Mouse (Mus musculus) liver, adult 2 months (tissue): ENCODE results near the gene Rangap1. TPM values are rescaled to one million over a fixed set of nuclear protein-coding genes. Genes with fewer than 3 reads are reported as not detected.

ENCODE experiments used
- DNase-seq: peaks from one replicate; pipeline ENCODE4 v3.0.0-alpha.2; 2011; ENCODE audit warnings: low read depth, low spot score; ENCODE audit errors: extremely low read depth
- H3K27ac ChIP-seq: fragments of 200-500 bp; replicated peaks from 2 replicates; pipeline ENCODE4 v1.5.1; 2012; ENCODE audit warnings: low read depth, mild to moderate bottlenecking, control low read depth, inconsistent platforms, low read length; ENCODE audit not compliant: insufficient read depth
- H3K27me3 ChIP-seq: fragments of 200-500 bp; 2 replicates; pipeline ENCODE4 v1.6.1; 2012; ENCODE audit warnings: mild to moderate bottlenecking, moderate library complexity, low read length, inconsistent platforms; ENCODE audit not compliant: control insufficient read depth, insufficient read depth
- H3K36me3 ChIP-seq: fragments of 200-500 bp; 2 replicates; pipeline ENCODE4 v1.6.1; 2012; ENCODE audit warnings: low read length, inconsistent platforms; ENCODE audit not compliant: control insufficient read depth, insufficient read depth
- H3K4me1 ChIP-seq: fragments of 200-500 bp; 2 replicates; pipeline ENCODE4 v1.6.1; 2011; ENCODE audit warnings: low read length; ENCODE audit not compliant: control insufficient read depth, insufficient read depth
- H3K4me3 ChIP-seq: fragments of 200-500 bp; 2 replicates; pipeline ENCODE4 v1.5.1; 2011; ENCODE audit warnings: low read depth, mild to moderate bottlenecking, control low read depth, low read length, moderate library complexity; ENCODE audit not compliant: insufficient read depth
- H3K79me2 ChIP-seq: fragments of 200-500 bp; 2 replicates; pipeline ENCODE4 v1.6.1; 2012; ENCODE audit warnings: inconsistent platforms, mild to moderate bottlenecking, low read length, moderate library complexity; ENCODE audit not compliant: control insufficient read depth, insufficient read depth
- H3K9ac ChIP-seq: fragments of 200-500 bp; 2 replicates; pipeline ENCODE4 v1.6.1; 2012; ENCODE audit warnings: low read depth, mild to moderate bottlenecking, control low read depth, inconsistent platforms, low read length
- CTCF ChIP-seq: fragments of 200-500 bp; IDR thresholded peaks from 2 replicates; pipeline ENCODE4 v1.5.1; 2011; ENCODE audit warnings: low read depth, low read length, control low read depth
- POLR2A ChIP-seq: fragments of 200-500 bp; IDR thresholded peaks from 2 replicates; pipeline ENCODE4 v1.6.1; 2011; ENCODE audit warnings: low read length, control low read depth; ENCODE audit not compliant: insufficient read depth; ENCODE audit errors: extremely low read depth
- WGBS: fragments of 180-500 bp; shearing (Covaris S2); methylation state at CpG from one replicate; pipeline ENCODE4 v1.1.7; 2018; 5-methylcytosine and 5-hydroxymethylcytosine counted together
- polyA plus RNA-seq: library from polyadenylated mRNA; depleted of rRNA; stranded (reverse); fragments of >200 nt; gene quantifications from 2 replicates; pipeline ENCODE4 v1.2.3, GENCODE M21; 2012; rRNA removed
- total RNA-seq: library from RNA; depleted of rRNA; stranded (reverse); fragments of >200 nt; gene quantifications from 2 replicates; pipeline ENCODE4 v1.2.3, GENCODE M21; 2014; rRNA removed

Gene Rangap1
- total RNA-seq (32.8 and 33.1 TPM in 2 replicates), polyA plus RNA-seq (21.6 and 24.8 TPM in 2 replicates)

DNA sequence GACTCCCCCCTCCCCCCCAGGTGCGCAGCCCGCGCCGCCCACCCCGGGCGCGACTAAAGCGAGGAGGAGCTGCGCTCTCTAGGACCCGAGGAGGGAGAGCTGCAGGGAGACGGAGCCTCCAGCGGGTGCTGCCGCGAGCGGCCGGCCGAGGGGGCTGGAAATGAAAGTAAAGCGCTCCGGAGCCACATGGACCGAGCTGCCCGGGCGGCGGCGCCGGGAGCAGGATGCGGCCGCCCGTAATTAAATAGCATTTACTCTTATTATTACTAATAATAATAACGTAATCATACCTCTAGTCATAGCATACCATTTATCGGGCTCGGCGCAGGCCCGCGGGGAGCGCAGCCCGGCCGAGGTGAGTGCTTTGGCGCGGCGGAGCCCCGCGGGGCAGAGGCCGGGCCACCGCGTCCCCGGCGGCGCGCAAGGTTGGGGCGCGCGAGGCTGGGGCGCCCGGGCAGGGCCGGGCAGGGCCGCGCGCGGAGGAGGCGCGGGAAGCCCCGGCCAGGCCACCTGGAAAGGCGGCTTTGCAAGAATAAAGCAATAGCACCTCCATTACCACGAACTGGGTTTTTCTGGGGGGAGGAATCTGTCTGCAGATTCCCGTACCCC lies at the start of gene Rangap1, which contains the start of gene Zc3h7b:
Gene Rangap1 (minus strand): TSS at position 539 of the 609 bp plus-strand sequence.
Gene Zc3h7b (plus strand): TSS at position 66 of the 609 bp plus-strand sequence.
- TF ChIP-seq POLR2A (0 out of 2 replicates have a peak, but pooled peaks have one; percentile 31), CTCF (peak; percentile 20; the same call in 1 of the 2 replicates)
- DNase-seq: peak; percentile 34
- Histone ChIP-seq H3K36me3 (no peaks in the 10 kb centered on the region), H3K27me3 (no peaks in the 10 kb centered on the region), H3K27ac (peak within 1 kb of the TSS; percentile 27), H3K9ac (peak within 1 kb of the TSS; percentile 74), H3K4me3 (peak within 1 kb of the TSS; percentile 67), H3K4me1 (0 out of 2 replicates have a peak, but pooled peaks cover 1% of the 10 kb centered on the region), H3K79me2 (peaks cover 3% of the 10 kb centered on the region; the same call in 1 of the 2 replicates)
- WGBS: under 1% methylated on average over 65 of the region's 65 CpGs

GRCm38 (mm10) chr15:81792444-81792843 lies 47.1 kb upstream of the Rangap1 start:
- DNase-seq: no peak
- Histone ChIP-seq H3K36me3 (no peaks in the 10 kb centered on the region), H3K9ac (no peak overlapping the region), H3K79me2 (no peaks in the 10 kb centered on the region), H3K27me3 (no peaks in the 10 kb centered on the region), H3K4me1 (peaks cover 2% of the 10 kb centered on the region; the same call in 1 of the 2 replicates), H3K27ac (no peak overlapping the region), H3K4me3 (no peak overlapping the region)
- no peak for TF ChIP-seq CTCF
- TF ChIP-seq POLR2A: no peak
- WGBS: 92% methylated on average over 9 of the region's 9 CpGs

GRCm38 (mm10) chr15:81787525-81787924 lies 42.2 kb upstream of the Rangap1 start:
- H3K36me3 ChIP-seq: peaks cover 4% of the 10 kb centered on the region; the same call in 1 of the 2 replicates
- no peak for TF ChIP-seq CTCF
- TF ChIP-seq POLR2A: no peak
- no peaks in the 10 kb centered on the region for H3K4me1 ChIP-seq
- H3K27me3 ChIP-seq: no peaks in the 10 kb centered on the region
- no peaks in the 10 kb centered on the region for H3K79me2 ChIP-seq
- no peak overlapping the region for H3K27ac ChIP-seq
- 96% methylated on average over 13 of the region's 13 CpGs for WGBS
- no peak overlapping the region for H3K4me3 ChIP-seq
- H3K9ac ChIP-seq: no peak overlapping the region
- DNase-seq: no peak

DNA sequence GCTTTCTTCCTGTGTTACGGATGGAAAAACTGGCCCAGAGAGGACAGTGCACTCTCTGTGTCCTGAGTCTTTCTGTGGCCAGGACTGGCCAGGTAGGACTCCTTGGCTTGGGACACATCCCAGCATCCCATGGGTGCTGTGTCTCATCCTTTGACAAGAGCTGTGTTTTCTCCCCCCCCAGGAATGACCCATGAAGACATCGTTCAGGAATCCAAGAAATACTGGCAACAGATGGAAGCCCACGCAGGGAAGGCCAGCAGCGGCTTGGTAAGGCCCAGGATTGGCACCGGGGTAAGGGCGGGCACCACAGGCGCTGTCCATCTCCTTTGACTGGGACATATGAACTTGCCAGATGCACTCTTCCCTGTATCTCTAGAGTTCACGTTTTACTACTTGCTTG lies 40.4 kb upstream of the Rangap1 start:
- WGBS: 95% methylated on average over 8 of the region's 8 CpGs
- H3K4me3 ChIP-seq: no peak overlapping the region
- H3K27ac ChIP-seq: no peak overlapping the region
- peaks cover 6% of the 10 kb centered on the region; the same call in 1 of the 2 replicates for H3K36me3 ChIP-seq
- H3K9ac ChIP-seq: no peak overlapping the region
- H3K79me2 ChIP-seq: no peaks in the 10 kb centered on the region
- no peak for DNase-seq
- H3K27me3 ChIP-seq: no peaks in the 10 kb centered on the region
- no peaks in the 10 kb centered on the region for H3K4me1 ChIP-seq
- TF ChIP-seq POLR2A: no peak
- no peak for TF ChIP-seq CTCF

- H3K36me3 ChIP-seq: peaks cover 6% of the 10 kb centered on the region; the same call in 1 of the 2 replicates
- 68% methylated on average over 5 of the region's 5 CpGs for WGBS
- no peak for DNase-seq
- H3K79me2 ChIP-seq: no peaks in the 10 kb centered on the region
- no peak overlapping the region for H3K9ac ChIP-seq
- no peaks in the 10 kb centered on the region for H3K4me1 ChIP-seq
- H3K27ac ChIP-seq: no peak overlapping the region
- TF ChIP-seq POLR2A: no peak
- peak; percentile 49; the same call in 1 of the 2 replicates for TF ChIP-seq CTCF
- no peaks in the 10 kb centered on the region for H3K27me3 ChIP-seq
- H3K4me3 ChIP-seq: no peak overlapping the region
Measured at GRCm38 (mm10) chr15:81784762-81785161, 39.4 kb upstream of the Rangap1 start.

- WGBS: 91% methylated on average over 7 of the region's 7 CpGs
- DNase-seq: no peak
- no peaks in the 10 kb centered on the region for H3K79me2 ChIP-seq
- H3K36me3 ChIP-seq: peaks cover 6% of the 10 kb centered on the region; the same call in 1 of the 2 replicates
- no peaks in the 10 kb centered on the region for H3K4me1 ChIP-seq
- no peak for TF ChIP-seq POLR2A
- no peak for TF ChIP-seq CTCF
- no peaks in the 10 kb centered on the region for H3K27me3 ChIP-seq
- H3K9ac ChIP-seq: no peak overlapping the region
- no peak overlapping the region for H3K4me3 ChIP-seq
- no peak overlapping the region for H3K27ac ChIP-seq
Measured at GRCm38 (mm10) chr15:81781816-81782215, 36.5 kb upstream of the Rangap1 start.
